Mouse (Mus musculus): Measurements from ENCODE around the gene 4930442H23Rik.
"Not testable (repeated sequence)": the region's sequence is repeated elsewhere in the genome, so short reads cannot be mapped to it uniquely, and the experiment has no call there.

Gene 4930442H23Rik

DNA sequence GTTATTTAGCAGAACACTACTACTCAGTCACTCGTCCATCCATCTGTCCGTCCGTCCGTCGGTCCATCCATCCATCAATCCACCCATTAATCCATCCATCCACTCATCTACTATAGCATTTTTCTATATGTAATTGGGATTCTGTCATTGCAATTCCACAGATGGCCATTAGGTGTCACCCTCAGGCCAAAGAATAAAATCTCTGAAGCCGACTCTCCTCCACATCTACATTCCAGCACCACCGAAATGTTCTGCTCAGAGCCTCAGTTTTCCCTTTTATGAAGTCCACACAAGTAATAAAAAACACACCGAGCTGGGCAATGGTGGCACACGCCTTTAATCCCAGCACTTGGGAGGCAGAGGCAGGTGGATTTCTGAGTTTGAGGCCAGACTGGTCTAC is 14.6 kb upstream of the 4930442H23Rik start:
- no peak for DNase-seq (ENCODE audit: low read depth)

GRCm38 (mm10) chr10:81197305-81197704 is 13.7 kb upstream of the 4930442H23Rik start:
- no peak for DNase-seq (ENCODE audit: low read depth)

DNA sequence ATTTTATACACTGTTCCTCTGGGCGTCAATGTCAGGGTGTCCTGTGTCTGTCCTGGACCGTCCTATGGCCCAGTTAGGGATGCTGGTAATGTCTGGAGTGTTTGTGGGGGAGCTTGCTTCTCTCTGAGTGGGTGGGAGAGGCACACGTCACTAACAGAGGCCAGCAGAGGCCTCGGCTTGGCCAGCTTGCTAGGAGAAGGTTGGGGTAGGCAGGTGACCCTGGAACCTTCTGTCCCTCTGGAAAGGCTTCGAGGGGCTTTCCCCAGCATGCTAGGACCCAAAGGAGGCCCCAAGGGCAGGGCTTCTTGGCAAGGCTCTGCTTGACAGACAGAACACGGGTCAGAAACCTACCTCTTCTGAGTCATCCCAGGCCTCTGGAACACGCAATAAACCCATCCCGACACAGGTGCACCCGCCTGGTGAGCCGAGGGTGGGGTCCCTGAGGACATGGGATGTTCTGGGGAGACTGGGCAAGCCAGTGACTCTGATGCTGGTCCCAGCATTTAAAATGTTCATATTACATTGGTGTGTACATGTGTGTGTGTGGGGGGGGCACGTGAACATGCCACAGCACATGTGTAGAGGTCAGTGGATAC is 12.9 kb upstream of the 4930442H23Rik start:
- no peak for DNase-seq (ENCODE audit: low read depth)

GRCm38 (mm10) chr10:81195300-81195699 is 11.7 kb upstream of the 4930442H23Rik start:
- DNase-seq (ENCODE audit: low read depth) = no peak

DNA sequence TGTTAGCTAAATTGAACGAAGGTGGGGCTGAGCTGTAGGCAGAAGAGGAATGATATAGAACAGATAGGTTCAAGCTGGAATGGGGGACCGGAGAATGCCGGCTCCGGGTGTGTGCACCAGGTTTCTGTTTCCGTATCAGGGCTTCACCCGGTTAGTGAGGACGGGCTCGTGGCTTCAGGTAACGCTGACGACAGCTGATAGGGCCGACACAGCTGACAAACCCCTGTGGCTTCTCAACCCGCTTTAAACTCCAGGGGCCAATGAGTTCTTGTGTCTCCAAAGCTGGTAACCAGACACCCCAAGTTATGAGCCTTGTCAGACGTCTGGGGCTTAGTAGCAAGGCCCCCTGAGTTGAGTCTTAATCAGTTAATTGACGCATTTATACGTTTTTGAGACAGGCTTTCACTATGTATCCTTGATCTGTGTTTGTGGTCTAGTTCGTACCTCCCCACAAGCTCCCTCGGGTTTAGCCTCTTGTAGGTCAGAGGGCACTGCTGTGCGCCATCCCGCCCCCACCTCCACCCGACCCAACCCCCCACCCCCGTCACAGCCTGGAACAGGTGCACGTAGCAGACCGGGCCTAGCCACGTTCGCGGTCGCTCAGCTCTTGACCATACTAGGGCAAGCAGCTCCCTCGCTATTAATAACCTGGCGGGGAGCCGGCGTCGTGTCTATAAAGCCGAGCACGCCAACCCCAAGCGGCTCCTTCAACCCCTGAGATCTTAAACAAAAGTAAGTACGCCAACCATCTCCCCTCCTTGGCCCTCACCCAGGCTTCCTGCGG is 10.5 kb upstream of the 4930442H23Rik start:
- no peak for DNase-seq (ENCODE audit: low read depth)

DNA sequence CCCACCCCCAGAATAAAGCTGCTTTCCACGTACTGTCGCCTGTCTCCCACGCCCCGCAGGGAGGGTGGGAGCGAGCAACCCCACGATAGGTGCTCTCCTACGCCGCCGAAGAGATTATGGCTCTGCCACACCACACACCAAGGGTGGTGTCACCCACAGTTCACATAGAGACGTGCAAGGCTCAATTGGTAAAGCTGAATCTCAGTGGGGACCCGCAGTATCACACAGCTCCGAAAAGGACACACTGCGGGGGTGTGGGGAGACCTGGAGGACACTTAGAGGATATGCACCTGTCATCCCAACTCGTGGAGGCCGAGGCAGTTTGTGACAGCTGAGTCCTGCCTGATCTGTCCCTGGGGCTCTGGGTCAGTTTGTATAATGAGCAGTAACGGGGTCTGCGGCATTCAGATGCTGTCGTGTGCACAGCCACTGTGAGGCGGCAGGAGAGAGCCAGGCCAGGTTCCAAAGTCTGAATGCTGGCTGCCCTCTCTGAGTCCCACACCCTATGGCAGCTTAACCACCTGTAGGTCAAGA is 9.4 kb upstream of the 4930442H23Rik start:
- no peak for DNase-seq (ENCODE audit: low read depth)

GRCm38 (mm10) chr10:81192270-81192967 is 8.8 kb upstream of the 4930442H23Rik start:
- DNase-seq (ENCODE audit: low read depth) = peak; percentile 75

GRCm38 (mm10) chr10:81191342-81191982 is 7.8 kb upstream of the 4930442H23Rik start:
- no peak for DNase-seq (ENCODE audit: low read depth)

DNA sequence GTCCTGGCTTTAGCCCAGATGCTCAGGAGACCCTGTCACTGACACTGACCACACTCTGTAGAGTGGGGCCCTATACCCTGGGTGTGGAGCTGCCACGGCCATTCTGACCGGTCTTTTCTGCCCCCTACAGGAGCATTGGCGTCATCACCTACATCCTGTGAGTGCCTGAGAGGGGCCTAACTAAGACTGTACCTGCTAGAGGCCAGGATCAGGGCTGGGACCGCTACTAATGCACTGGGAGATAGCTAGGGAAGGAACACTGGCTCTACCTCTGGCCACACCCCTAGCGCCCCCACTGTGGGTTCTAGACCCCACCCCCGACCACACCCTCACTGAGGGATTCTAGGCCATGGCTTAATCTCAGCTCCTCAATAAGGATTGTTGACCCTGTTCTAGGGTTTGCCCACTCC is 7.3 kb upstream of the 4930442H23Rik start:
- no peak for DNase-seq (ENCODE audit: low read depth)

GRCm38 (mm10) chr10:81190236-81190911 is 6.7 kb upstream of the 4930442H23Rik start:
- DNase-seq (ENCODE audit: low read depth) = no peak

DNA sequence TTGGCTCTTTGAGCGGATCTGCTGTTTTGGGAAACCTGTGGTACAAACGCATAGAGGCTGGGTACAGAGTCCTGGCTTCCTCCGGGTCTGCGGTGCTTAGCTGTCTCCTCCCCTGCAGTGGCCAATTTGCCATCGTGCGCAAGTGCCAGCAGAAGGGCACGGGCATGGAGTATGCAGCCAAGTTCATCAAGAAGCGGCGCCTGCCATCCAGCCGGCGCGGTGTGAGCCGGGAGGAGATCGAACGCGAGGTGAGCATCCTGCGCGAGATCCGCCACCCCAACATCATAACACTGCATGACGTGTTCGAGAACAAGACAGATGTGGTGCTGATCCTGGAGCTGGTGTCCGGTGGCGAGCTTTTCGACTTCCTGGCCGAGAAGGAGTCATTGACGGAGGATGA is 6.2 kb upstream of the 4930442H23Rik start:
- DNase-seq (ENCODE audit: low read depth) = no peak

- no peak for DNase-seq (ENCODE audit: low read depth)
Observed at GRCm38 (mm10) chr10:81187161-81187560, 3.5 kb upstream of the 4930442H23Rik start.

DNA sequence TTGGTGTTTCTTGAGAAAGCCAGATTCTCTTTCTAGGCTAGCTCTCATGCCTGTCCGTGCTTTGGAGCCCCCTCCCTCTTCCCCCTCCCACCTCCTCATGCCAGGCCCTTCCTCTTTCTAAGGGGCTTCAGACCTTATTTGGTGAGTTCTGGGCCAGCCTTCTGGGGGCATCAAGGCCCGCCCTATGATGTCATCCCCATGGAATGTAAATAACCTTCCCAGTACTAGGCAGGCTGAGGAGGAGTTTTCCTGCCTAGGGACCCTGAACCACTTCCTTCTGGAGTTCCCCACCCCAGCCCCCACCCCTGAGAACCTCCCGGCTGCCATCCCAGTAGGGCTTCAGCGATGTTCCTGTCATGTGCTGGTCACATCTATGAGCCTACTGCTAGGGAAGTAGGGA is 1.1 kb upstream of the 4930442H23Rik start:
- DNase-seq (ENCODE audit: low read depth) = no peak

DNA sequence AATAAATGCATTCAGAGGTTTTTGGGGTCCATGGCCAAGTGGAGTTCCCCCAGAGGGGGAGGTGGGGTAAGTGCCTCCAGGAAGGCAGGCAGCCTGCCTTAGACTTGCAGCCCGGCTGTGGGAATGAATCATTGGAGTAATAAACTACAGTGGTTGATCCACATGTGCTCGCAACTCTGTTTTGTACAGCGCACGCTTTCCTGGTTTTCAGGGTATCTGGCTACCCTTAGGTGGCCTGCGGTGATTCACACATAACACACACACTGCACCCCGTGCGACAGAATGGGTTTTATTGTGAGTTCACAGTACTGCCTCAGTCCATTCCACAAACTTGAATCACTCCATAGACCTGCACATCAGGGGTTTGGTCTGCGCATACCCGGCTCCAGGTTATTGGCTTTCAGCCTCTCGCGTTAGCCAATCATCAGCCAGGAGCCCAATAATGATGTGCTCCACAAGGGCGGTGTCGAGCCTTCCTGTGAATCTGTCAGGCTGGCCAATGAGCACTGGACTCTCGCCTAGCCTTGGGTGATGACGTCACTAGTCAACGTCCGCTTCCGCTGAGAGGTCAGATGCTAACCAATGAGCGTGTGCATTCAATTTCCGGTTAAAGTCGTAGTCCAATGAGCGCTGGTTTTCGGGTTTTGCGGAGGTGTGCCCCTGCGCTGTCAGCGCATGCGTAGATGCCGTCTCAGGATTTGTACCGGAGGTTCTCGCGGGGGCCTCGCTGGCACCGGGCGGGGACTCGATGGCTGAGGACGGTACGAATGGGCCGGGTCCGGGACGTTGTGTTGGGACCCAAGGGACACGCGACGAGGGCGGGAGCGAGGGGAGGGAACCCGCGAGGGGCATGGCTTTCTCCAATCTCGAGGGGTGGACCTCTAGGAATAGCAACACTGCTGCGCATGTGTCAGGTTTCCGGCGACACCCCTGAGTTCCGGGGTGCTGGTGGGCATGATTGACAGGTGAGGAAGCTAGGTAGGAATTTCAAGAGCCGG is 1.0 kb downstream of the 4930442H23Rik start, which contains the start of gene Dapk3:
Gene Dapk3 (plus strand): TSS at position 670 of the 998 bp plus-strand sequence.
- DNase-seq (ENCODE audit: low read depth) = peak; percentile 99

DNA sequence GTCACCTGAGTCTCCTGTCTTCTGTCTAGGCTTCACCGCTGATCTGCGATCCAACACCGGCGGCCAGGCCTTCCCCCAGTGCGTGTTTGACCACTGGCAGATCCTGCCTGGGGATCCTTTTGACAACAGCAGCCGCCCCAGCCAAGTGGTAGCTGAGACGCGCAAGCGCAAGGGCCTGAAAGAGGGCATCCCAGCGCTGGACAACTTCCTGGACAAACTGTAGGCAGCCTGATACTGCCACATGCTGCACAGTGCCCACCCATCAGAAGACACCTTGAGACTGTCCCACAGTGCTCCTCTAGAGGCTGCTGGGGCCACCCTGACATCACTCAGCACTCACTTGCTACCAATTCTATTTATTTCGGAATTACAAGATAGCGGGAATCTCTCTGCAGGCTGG is 1.8 kb downstream of the 4930442H23Rik start:
- not testable (repeated sequence) for DNase-seq (ENCODE audit: low read depth)

DNA sequence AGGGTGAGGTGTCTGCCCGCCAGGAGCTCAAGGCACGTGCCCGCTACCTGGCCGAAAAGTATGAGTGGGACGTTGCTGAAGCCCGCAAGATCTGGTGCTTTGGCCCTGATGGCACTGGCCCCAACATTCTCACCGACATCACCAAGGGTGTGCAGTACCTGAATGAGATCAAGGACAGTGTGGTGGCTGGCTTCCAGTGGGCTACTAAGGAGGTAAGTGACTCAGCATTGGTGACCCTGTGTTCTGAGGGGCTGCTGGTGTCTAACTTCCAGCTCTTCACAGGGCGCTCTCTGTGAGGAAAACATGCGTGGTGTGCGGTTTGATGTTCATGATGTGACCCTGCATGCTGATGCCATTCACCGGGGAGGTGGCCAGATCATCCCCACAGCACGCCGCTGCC is 2.7 kb downstream of the 4930442H23Rik start:
- no peak for DNase-seq (ENCODE audit: low read depth)

DNA sequence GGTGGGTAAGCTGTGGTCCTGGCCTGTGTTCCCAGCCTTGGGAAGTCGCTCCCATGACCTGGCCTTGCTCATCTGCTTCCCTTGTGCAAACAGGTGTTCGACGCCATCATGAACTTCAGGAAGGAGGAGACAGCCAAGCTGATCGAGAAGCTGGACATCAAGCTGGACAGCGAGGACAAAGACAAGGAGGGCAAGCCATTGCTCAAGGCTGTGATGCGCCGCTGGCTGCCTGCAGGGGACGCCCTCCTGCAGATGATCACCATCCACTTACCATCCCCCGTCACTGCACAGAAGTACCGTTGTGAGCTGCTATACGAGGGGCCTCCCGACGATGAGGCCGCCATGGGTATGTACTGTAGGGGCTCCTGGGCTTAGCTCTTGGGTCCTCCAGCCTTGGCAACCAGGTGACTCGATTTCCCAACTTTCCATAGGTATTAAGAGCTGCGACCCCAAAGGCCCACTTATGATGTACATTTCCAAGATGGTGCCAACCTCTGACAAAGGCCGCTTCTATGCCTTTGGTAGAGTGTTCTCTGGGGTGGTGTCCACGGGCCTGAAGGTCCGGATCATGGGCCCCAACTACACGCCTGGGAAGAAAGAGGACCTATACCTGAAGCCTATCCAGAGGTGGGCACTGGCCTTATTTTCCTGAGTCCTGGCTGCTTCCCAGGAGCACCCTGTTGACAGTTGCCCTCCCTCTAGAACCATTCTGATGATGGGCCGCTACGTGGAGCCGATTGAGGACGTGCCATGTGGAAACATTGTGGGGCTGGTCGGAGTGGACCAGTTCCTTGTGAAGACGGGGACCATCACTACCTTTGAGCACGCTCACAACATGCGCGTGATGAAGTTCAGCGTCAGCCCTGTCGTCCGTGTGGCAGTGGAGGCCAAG is 4.0 kb downstream of the 4930442H23Rik start:
- no peak for DNase-seq (ENCODE audit: low read depth)

DNA sequence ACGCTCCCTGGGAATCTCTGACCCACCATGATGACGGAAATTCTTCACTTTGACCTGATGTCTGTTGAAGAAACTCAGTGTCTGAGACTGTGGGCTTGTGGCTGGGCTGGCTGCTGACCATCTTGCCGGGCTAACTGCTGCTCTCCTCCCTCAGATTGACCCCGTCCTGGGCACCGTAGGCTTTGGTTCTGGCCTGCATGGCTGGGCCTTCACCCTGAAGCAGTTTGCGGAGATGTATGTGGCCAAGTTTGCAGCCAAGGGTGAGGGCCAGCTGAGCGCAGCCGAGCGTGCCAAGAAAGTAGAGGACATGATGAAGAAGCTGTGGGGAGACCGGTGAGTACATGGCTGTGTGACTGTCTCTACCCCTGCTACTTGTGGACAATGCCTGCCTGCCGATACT is 4.7 kb downstream of the 4930442H23Rik start:
- no peak for DNase-seq (ENCODE audit: low read depth)

- DNase-seq (ENCODE audit: low read depth) = no peak
Observed at GRCm38 (mm10) chr10:81177958-81178712, 5.5 kb downstream of the 4930442H23Rik start.

All from c-Kit-positive CD71-positive TER-119-negative erythroid progenitor cells, embryonic 14.5 days (primary cell).